Mouse (Mus musculus): ENCODE results near the gene Olfr1314.

Gene Olfr1314

DNA sequence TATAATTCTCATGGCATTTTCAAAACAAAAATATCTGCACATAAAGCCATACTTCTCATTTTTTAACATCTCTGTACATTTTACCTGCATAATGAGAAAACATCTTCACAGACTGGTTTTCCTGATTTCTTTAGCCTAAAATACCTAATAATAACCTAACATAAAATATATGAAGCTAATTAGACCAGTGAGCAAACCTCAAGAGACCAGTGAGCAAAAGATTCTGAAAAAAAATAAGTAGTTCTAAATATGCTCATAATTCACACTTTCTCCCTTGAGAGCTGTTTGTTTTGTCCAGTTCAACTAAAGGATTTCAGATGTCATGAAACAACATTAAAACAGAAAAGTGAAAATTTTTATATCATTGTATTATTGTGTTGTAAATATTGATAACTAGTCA, at the start of gene Olfr1314:
Gene Olfr1314, minus strand, starts transcription at position 101 of the 400 bp plus-strand sequence.
- DNase-seq (ENCODE audit: low spot score in 2 of 2): no peak

DNA sequence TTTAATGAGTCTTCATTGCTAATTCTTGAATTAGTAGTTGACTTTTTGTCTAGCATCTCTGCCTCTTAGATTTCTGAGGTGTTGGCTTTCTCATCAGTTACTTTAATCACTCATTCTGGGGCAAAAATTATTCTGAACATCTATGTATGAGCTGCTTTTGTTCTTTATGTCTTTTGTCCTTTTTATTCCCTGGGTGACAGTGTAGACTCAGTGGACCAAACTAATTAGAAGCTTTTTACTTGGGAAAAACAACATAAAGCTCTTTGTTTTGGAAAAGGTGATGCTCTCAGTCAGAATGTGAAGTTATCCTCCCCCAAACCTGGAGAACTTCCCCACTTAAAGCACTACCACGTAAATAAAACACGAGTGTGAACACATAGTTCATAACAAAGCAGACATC, 43.4 kb upstream of the Olfr1314 start, which contains the start of gene Olfr1317:
Gene Olfr1317, plus strand, starts transcription at position 301 of the 400 bp plus-strand sequence.
- no peak for DNase-seq (ENCODE audit: low spot score in 2 of 2)

GRCm38 (mm10) chr2:112134877-112135276, 38.3 kb upstream of the Olfr1314 start, which contains the start of gene Olfr1316:
Olfr1316 (minus strand) TSS chr2:112134977.
- no peak for DNase-seq (ENCODE audit: low spot score in 2 of 2)

GRCm38 (mm10) chr2:112115340-112115739, 18.8 kb upstream of the Olfr1314 start, which contains the start of gene Olfr1315-ps1:
Olfr1315-ps1 (minus strand) TSS chr2:112115440.
- no peak for DNase-seq (ENCODE audit: low spot score in 2 of 2)

DNA sequence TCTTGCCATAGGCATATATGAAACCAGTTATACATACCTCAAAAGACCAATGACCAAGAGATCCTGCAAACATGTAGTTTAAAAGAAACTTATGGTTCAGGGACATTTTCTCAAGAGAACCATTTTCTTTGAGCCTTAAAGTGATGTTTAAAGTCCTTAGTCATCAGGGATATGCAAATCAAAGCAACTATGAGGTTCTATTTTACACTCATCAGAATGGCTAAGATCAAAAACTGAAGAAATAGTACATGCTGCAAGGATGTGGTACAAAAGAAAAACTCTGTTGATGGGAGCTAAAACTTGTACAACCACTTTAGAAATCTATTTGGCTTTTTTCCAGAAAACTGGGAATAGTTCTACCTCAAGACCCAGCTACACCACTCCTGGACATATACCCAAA, 18.8 kb downstream of the Olfr1314 start, which contains the start of gene Olfr1313:
Gene Olfr1313, minus strand, starts transcription at position 101 of the 400 bp plus-strand sequence.
- DNase-seq (ENCODE audit: low spot score in 2 of 2): no peak

DNA sequence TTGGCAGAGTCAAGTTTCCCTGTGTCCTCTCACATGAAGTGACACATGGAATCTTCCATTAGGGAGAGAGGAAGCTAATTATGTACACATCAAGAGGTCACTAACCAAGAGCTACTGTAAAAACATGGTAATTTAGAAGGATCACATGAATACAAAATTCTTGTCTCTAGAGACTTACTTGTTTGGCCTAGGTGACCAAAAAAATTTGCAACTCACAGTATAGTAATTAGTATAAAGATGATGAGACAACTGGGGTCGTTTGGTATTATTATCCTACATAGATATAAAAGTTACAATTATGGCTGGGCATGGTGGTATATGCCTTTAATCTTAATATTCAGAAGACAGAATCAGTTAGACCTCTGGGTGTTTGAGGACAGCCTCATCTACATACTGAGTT, 46.4 kb downstream of the Olfr1314 start, which contains the start of gene Olfr1312:
Gene Olfr1312, minus strand, starts transcription at position 101 of the 400 bp plus-strand sequence.
- DNase-seq (ENCODE audit: low spot score in 2 of 2): no peak
